Mouse (Mus musculus): ENCODE measurements around the gene Sdhb. TPM values are rescaled to one million over a fixed set of nuclear protein-coding genes. Genes with fewer than 3 reads are reported as not detected.

Sdhb gene
- polyA plus RNA-seq, 1 experiment from 2014 or later = 1,167 TPM

- Histone ChIP-seq H3K4me2 (ENCODE audit: low read depth, low read length) (peak overlapping the region; percentile 42; the same call in 1 of the 2 replicates), H3K4me1 (ENCODE audit: control insufficient read depth, insufficient read depth, low read length) (peaks cover 52% of the 10 kb centered on the region), H3K9me3 (replicated peaks; ENCODE audit: control insufficient read depth, low read length) (no peaks in the 10 kb centered on the region), H3K36me3 (ENCODE audit: control insufficient read depth, insufficient read depth) (no peaks in the 10 kb centered on the region), H3K9ac (ENCODE audit: low read length) (peak overlapping the region; percentile 56), H3K4me3 (ENCODE audit: low read length) (no peak overlapping the region), H3K27me3 (ENCODE audit: control insufficient read depth, insufficient read depth, low read length) (no peaks in the 10 kb centered on the region), H3K27ac (ENCODE audit: low read length) (peak overlapping the region; percentile 94)
- WGBS = 71% methylated on average over 17 of the region's 17 CpGs
- no peak for ATAC-seq (replicated peaks; ENCODE audit: extremely low read depth, insufficient read depth, low FRiP score)
Measured at GRCm38 (mm10) chr4:141020220-141020619, 59.2 kb downstream of the Sdhb start.

GRCm38 (mm10) chr4:141020811-141021613 lies 60.0 kb downstream of the Sdhb start:
- H3K9me3 ChIP-seq (replicated peaks; ENCODE audit: control insufficient read depth, low read length) = no peaks in the 10 kb centered on the region
- H3K4me3 ChIP-seq (ENCODE audit: low read length) = no peak overlapping the region
- peak; percentile 85 for ATAC-seq (replicated peaks; ENCODE audit: extremely low read depth, insufficient read depth, low FRiP score)
- peak overlapping the region; percentile 56 for H3K9ac ChIP-seq (ENCODE audit: low read length)
- peak overlapping the region; percentile 42 for H3K4me2 ChIP-seq (ENCODE audit: low read depth, low read length)
- no peaks in the 10 kb centered on the region for H3K36me3 ChIP-seq (ENCODE audit: control insufficient read depth, insufficient read depth)
- 15% methylated on average over 14 of the region's 14 CpGs for WGBS
- peaks cover 48% of the 10 kb centered on the region for H3K4me1 ChIP-seq (ENCODE audit: control insufficient read depth, insufficient read depth, low read length)
- peak overlapping the region; percentile 94 for H3K27ac ChIP-seq (ENCODE audit: low read length)
- no peaks in the 10 kb centered on the region for H3K27me3 ChIP-seq (ENCODE audit: control insufficient read depth, insufficient read depth, low read length)

GRCm38 (mm10) chr4:141021614-141021929 lies 60.6 kb downstream of the Sdhb start:
- WGBS = 56% methylated on average over 11 of the region's 11 CpGs
- Histone ChIP-seq H3K27me3 (ENCODE audit: control insufficient read depth, insufficient read depth, low read length) (no peaks in the 10 kb centered on the region), H3K4me2 (ENCODE audit: low read depth, low read length) (no peak overlapping the region; the same call in 1 of the 2 replicates), H3K36me3 (ENCODE audit: control insufficient read depth, insufficient read depth) (no peaks in the 10 kb centered on the region), H3K9me3 (replicated peaks; ENCODE audit: control insufficient read depth, low read length) (no peaks in the 10 kb centered on the region), H3K9ac (ENCODE audit: low read length) (peak overlapping the region; percentile 51), H3K4me3 (ENCODE audit: low read length) (no peak overlapping the region), H3K27ac (ENCODE audit: low read length) (peak overlapping the region; percentile 94), H3K4me1 (ENCODE audit: control insufficient read depth, insufficient read depth, low read length) (peaks cover 42% of the 10 kb centered on the region)
- peak; percentile 12; the same call in 1 of the 2 replicates for ATAC-seq (replicated peaks; ENCODE audit: extremely low read depth, insufficient read depth, low FRiP score)

- Histone ChIP-seq H3K36me3 (ENCODE audit: control insufficient read depth, insufficient read depth) (peaks cover 2% of the 10 kb centered on the region; the same call in 1 of the 2 replicates), H3K9ac (ENCODE audit: low read length) (no peak overlapping the region), H3K27me3 (ENCODE audit: control insufficient read depth, insufficient read depth, low read length) (no peaks in the 10 kb centered on the region), H3K4me1 (ENCODE audit: control insufficient read depth, insufficient read depth, low read length) (peaks cover 28% of the 10 kb centered on the region), H3K4me2 (ENCODE audit: low read depth, low read length) (no peak overlapping the region), H3K27ac (ENCODE audit: low read length) (peak overlapping the region; percentile 43; the same call in 1 of the 2 replicates), H3K9me3 (replicated peaks; ENCODE audit: control insufficient read depth, low read length) (no peaks in the 10 kb centered on the region), H3K4me3 (ENCODE audit: low read length) (no peak overlapping the region)
- WGBS = 48% methylated on average over 9 of the region's 9 CpGs
- no peak for ATAC-seq (replicated peaks; ENCODE audit: extremely low read depth, insufficient read depth, low FRiP score)
Measured at GRCm38 (mm10) chr4:141024052-141024451, 63.0 kb downstream of the Sdhb start.

- no peak overlapping the region for H3K27ac ChIP-seq (ENCODE audit: low read length)
- 78% methylated on average over 27 of the region's 27 CpGs for WGBS
- H3K4me2 ChIP-seq (ENCODE audit: low read depth, low read length) = no peak overlapping the region
- peaks cover 2% of the 10 kb centered on the region; the same call in 1 of the 2 replicates for H3K36me3 ChIP-seq (ENCODE audit: control insufficient read depth, insufficient read depth)
- no peak overlapping the region for H3K4me3 ChIP-seq (ENCODE audit: low read length)
- H3K9ac ChIP-seq (ENCODE audit: low read length) = no peak overlapping the region
- no peak for ATAC-seq (replicated peaks; ENCODE audit: extremely low read depth, insufficient read depth, low FRiP score)
- no peaks in the 10 kb centered on the region for H3K9me3 ChIP-seq (replicated peaks; ENCODE audit: control insufficient read depth, low read length)
- H3K27me3 ChIP-seq (ENCODE audit: control insufficient read depth, insufficient read depth, low read length) = no peaks in the 10 kb centered on the region
- peaks cover 27% of the 10 kb centered on the region for H3K4me1 ChIP-seq (ENCODE audit: control insufficient read depth, insufficient read depth, low read length)
Measured at GRCm38 (mm10) chr4:141024992-141025391, 64.0 kb downstream of the Sdhb start.

Other genes starting within 250 kb of the Sdhb start
- gene Padi6, start 218.6 kb upstream of the Sdhb start, polyA plus RNA-seq (2015; fragmentation: Nextera tagmentation; extraction: Ambion mirVana) = 0.27 and 0.35 TPM in 2 replicates
- gene Padi4, start 187.0 kb upstream of the Sdhb start, polyA plus RNA-seq (2015; fragmentation: Nextera tagmentation; extraction: Ambion mirVana) = 2.6 and 3.0 TPM in 2 replicates
- 0.24 and 0.55 TPM in 2 replicates for gene Padi3, start 150.6 kb upstream of the Sdhb start, polyA plus RNA-seq (2015; fragmentation: Nextera tagmentation; extraction: Ambion mirVana)
- 0.07 and 0.10 TPM in 2 replicates for gene Padi1, start 115.4 kb upstream of the Sdhb start, polyA plus RNA-seq (2015; fragmentation: Nextera tagmentation; extraction: Ambion mirVana)
- gene Padi2, start 54.9 kb upstream of the Sdhb start, polyA plus RNA-seq (2015; fragmentation: Nextera tagmentation; extraction: Ambion mirVana) = 2.1 and 2.6 TPM in 2 replicates
- 28.9 and 30.7 TPM in 2 replicates for gene Atp13a2, start 25.7 kb downstream of the Sdhb start, polyA plus RNA-seq (2015; fragmentation: Nextera tagmentation; extraction: Ambion mirVana)
- gene Mfap2, start 49.2 kb downstream of the Sdhb start, polyA plus RNA-seq (2015; fragmentation: Nextera tagmentation; extraction: Ambion mirVana) = 197 and 233 TPM in 2 replicates
- gene Crocc, start 99.3 kb downstream of the Sdhb start, polyA plus RNA-seq (2015; fragmentation: Nextera tagmentation; extraction: Ambion mirVana) = 3.0 and 4.2 TPM in 2 replicates
- 49.8 and 50.1 TPM in 2 replicates for gene Necap2, start 117.2 kb downstream of the Sdhb start, polyA plus RNA-seq (2015; fragmentation: Nextera tagmentation; extraction: Ambion mirVana)
- 0.08 TPM in 1 of 2 replicates, not detected in the other for gene Spata21, start 127.1 kb downstream of the Sdhb start, polyA plus RNA-seq (2015; fragmentation: Nextera tagmentation; extraction: Ambion mirVana)
- 29.5 and 33.9 TPM in 2 replicates for gene Szrd1, start 178.6 kb downstream of the Sdhb start, polyA plus RNA-seq (2015; fragmentation: Nextera tagmentation; extraction: Ambion mirVana)
- gene Fbxo42, start 186.7 kb downstream of the Sdhb start, polyA plus RNA-seq (2015; fragmentation: Nextera tagmentation; extraction: Ambion mirVana) = 12.8 and 14.5 TPM in 2 replicates